ENCODE assay signal across 19 mouse cellular contexts in genomic region chr12:29121159-29121558, GRCm38 (mm10).
DNase-seq lines count a peak whose midpoint lies in the region; ATAC-seq and TF ChIP-seq lines count a peak whose summit lies in the region.
"Had no signal": no experiment of that assay in that cellular context is flagged by ENCODE, and none has a peak within 500 bp of the region (broad histone marks: within the 10 kb centered on the region; RNA-seq: fewer than 3 reads in every experiment).

No protein-coding gene starts in this region.

- H3K4me2 ChIP-seq in forebrain, embryonic 13.5 days: no peak overlapping the region
- H3K4me2 ChIP-seq in midbrain, embryonic 12.5 days (replicated peaks): no peak overlapping the region
- H3K4me2 ChIP-seq in intestine, embryonic 16.5 days (ENCODE audit: low read depth, low read length): no peak overlapping the region
- H3K4me2 ChIP-seq: heart, embryonic 13.5 days; neural tube, embryonic 15.5 days had no signal

- DNase-seq in layer of hippocampus, adult 2 months (ENCODE audit: low spot score in 2 of 2): no peak
- DNase-seq in layer of hippocampus, postnatal 14 days (ENCODE audit: low spot score in 2 of 2): no peak
- no peak for DNase-seq in spleen, postnatal 4 days (ENCODE audit: low spot score in 2 of 2)
- no peak for DNase-seq in right cerebral cortex, postnatal 4 days
- DNase-seq: cerebellum, adult 11 months; cerebellum, postnatal 36 days; kidney, adult 2 months; liver, postnatal 0 days; lung, postnatal 36 days; right cerebral cortex, adult 18-20 months; spleen, adult 18-20 months; thymus, postnatal 14 days had no signal

- no peaks in the 10 kb centered on the region for H3K36me3 ChIP-seq in forebrain, embryonic 13.5 days (ENCODE audit: poor library complexity, severe bottlenecking)
- H3K36me3 ChIP-seq in midbrain, embryonic 12.5 days: no peaks in the 10 kb centered on the region
- no peaks in the 10 kb centered on the region for H3K36me3 ChIP-seq in intestine, embryonic 16.5 days (ENCODE audit: control insufficient read depth, insufficient read depth, low read length)
- H3K36me3 ChIP-seq: heart, embryonic 13.5 days; neural tube, embryonic 15.5 days had no signal

- peaks cover 24% of the 10 kb centered on the region for H3K4me1 ChIP-seq in forebrain, embryonic 13.5 days
- H3K4me1 ChIP-seq in midbrain, embryonic 12.5 days: peaks cover 14% of the 10 kb centered on the region
- no peaks in the 10 kb centered on the region for H3K4me1 ChIP-seq in intestine, embryonic 16.5 days (ENCODE audit: control insufficient read depth, insufficient read depth, low read length)

- ATAC-seq in forebrain, embryonic 13.5 days: peak; percentile 91
- peak; percentile 84 for ATAC-seq in midbrain, embryonic 12.5 days (ENCODE audit: low FRiP score, low read depth)
- ATAC-seq in intestine, embryonic 16.5 days: no peak
- ATAC-seq in megakaryocyte-erythroid progenitor cell, adult 5-6 weeks (replicated peaks; ENCODE audit: low FRiP score, low TSS enrichment, poor library complexity, severe bottlenecking): no peak
- ATAC-seq: liver, postnatal 0 days had no signal

- H3K9me3 ChIP-seq in forebrain, embryonic 13.5 days (replicated peaks): no peaks in the 10 kb centered on the region
- no peaks in the 10 kb centered on the region for H3K9me3 ChIP-seq in midbrain, embryonic 12.5 days
- H3K9me3 ChIP-seq in intestine, embryonic 16.5 days (ENCODE audit: control insufficient read depth, low read length): no peaks in the 10 kb centered on the region
- H3K9me3 ChIP-seq: heart, embryonic 13.5 days; neural tube, embryonic 15.5 days had no signal

- no peak overlapping the region for H3K4me3 ChIP-seq in layer of hippocampus, adult 2 months
- H3K4me3 ChIP-seq in forebrain, embryonic 13.5 days: no peak overlapping the region
- no peak overlapping the region for H3K4me3 ChIP-seq in midbrain, embryonic 12.5 days
- no peak overlapping the region for H3K4me3 ChIP-seq in intestine, embryonic 16.5 days (ENCODE audit: low read length)
- H3K4me3 ChIP-seq: heart, embryonic 13.5 days; left cerebral cortex, adult 2 months; neural tube, embryonic 15.5 days had no signal

- TF ChIP-seq CTCF in layer of hippocampus, adult 2 months (conservative IDR thresholded peaks at IDR 0.05): no peak

- WGBS in forebrain, embryonic 13.5 days: 8% methylated on average over 2 of the region's 2 CpGs
- 24% methylated on average over 2 of the region's 2 CpGs for WGBS in midbrain, embryonic 12.5 days
- 88% methylated on average over 2 of the region's 2 CpGs for WGBS in intestine, embryonic 16.5 days

- H3K27ac ChIP-seq in layer of hippocampus, adult 2 months: peak overlapping the region; percentile 5; the same call in 1 of the 2 replicates
- H3K27ac ChIP-seq in forebrain, embryonic 13.5 days: peak overlapping the region; percentile 27
- H3K27ac ChIP-seq in midbrain, embryonic 12.5 days (replicated peaks): peak overlapping the region; percentile 31
- H3K27ac ChIP-seq in intestine, embryonic 16.5 days (ENCODE audit: low read length): no peak overlapping the region
- H3K27ac ChIP-seq: heart, embryonic 13.5 days; left cerebral cortex, adult 2 months; neural tube, embryonic 15.5 days had no signal

- no peak overlapping the region for H3K9ac ChIP-seq in forebrain, embryonic 13.5 days
- no peak overlapping the region for H3K9ac ChIP-seq in midbrain, embryonic 12.5 days (replicated peaks)
- H3K9ac ChIP-seq in intestine, embryonic 16.5 days (ENCODE audit: low read depth, low read length): no peak overlapping the region
- H3K9ac ChIP-seq: heart, embryonic 13.5 days; liver, postnatal 0 days; neural tube, embryonic 15.5 days had no signal

- no peaks in the 10 kb centered on the region for H3K27me3 ChIP-seq in forebrain, embryonic 13.5 days
- H3K27me3 ChIP-seq in midbrain, embryonic 12.5 days: no peaks in the 10 kb centered on the region
- H3K27me3 ChIP-seq in intestine, embryonic 16.5 days (replicated peaks; ENCODE audit: control insufficient read depth, insufficient read depth, low read length): no peaks in the 10 kb centered on the region
- H3K27me3 ChIP-seq: heart, embryonic 13.5 days; neural tube, embryonic 15.5 days had no signal

Comparison
In these comparisons a context has a peak if more than half of its experiments do, and no peak if none do; other contexts are left out.
1. ATAC-seq: peak in forebrain, embryonic 13.5 days (single experiment) and midbrain, embryonic 12.5 days (single experiment); none in intestine, embryonic 16.5 days (single experiment) and megakaryocyte-erythroid progenitor cell, adult 5-6 weeks (single experiment).